Mouse (Mus musculus): ENCODE results near the gene Gm28048. TPM values are rescaled to one million over a fixed set of nuclear protein-coding genes. Genes with fewer than 3 reads are reported as not detected.

The Gm28048 gene
- polyA plus RNA-seq, 2 experiments from 2014 or later = 32.8 to 42.2 TPM

DNA sequence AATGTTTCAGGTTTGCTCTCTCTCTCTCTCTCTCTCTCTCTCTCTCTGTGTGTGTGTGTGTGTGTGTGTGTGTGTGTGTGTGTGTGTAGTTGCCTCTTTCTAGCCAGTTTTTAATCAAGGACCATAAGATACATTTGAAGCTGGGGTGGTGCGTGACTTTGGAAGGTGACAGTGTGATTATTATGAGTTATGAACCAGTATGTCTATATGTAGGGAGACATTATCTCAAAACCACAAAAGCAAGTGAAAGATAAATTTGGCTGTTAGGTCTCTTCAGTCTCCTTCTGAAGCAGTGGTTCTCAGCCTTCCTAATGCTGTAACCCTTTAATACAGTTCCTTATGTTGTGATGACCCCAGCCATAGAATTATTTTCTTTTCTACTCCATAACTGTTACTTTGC lies 96.5 kb downstream of the Gm28048 start:
- no peak for ATAC-seq

DNA sequence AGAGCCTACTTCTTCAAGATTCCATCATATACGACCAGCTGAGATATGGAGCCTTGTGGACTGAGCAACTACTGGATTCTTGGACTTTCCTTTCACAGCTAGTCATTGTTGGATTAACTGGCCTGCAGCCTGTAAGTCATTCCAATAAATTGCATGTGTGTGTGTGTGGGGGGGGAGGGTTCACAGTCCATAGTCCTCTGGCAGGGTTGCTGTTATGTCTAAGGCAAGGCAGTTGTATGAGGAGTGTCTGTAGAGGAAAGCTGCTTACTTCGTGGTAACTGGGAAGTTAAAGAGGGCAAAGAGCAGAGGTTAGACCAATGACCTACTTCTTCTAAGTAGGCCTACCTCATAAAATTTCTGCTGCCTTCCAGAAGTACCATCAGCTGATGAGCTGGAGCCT lies 98.2 kb downstream of the Gm28048 start:
- ATAC-seq = no peak

- ATAC-seq = peak; percentile 63
These were observed 99.0 kb downstream of the Gm28048 start for GRCm38 (mm10) chr11:22882926-22883325.

DNA sequence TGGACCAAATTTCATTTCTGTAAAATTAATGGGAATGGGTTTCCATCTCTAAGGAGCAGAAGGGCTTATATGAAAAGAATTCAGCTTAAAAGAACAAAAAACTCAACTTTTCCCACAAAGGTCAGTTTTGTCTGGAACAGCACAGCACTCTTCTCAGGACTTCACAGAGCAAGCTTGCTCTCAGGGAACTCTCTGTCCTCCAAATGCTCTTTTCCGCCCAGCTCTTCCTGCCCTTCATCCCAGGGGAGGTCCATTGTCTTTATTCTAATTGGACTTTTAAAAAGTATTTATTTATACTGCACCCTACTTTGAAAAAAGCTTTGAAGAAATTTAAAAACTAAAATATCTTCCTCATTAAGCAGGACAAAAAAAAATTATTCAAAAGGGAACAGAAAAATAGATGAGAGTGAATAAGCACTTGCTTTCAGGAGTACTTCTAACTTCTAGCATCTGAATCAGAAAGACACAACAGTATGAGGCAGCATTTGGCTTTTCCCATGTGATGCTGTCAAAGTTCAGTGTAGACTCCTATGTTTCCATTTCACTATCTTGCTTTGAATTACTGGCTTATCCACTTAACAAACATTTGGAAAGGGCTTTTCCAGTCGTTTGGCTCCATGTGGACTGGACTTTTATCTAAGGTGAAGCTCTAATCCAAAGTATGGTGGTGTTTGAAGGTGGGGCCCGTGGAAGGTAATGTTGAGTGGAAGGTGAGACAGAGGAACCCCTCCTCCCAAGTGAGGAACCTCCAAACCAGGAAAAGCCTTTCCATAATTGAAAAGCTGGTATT lies 101.3 kb downstream of the Gm28048 start:
- no peak for ATAC-seq

- no peak for ATAC-seq
These were observed 102.2 kb downstream of the Gm28048 start for GRCm38 (mm10) chr11:22879645-22880044.

DNA sequence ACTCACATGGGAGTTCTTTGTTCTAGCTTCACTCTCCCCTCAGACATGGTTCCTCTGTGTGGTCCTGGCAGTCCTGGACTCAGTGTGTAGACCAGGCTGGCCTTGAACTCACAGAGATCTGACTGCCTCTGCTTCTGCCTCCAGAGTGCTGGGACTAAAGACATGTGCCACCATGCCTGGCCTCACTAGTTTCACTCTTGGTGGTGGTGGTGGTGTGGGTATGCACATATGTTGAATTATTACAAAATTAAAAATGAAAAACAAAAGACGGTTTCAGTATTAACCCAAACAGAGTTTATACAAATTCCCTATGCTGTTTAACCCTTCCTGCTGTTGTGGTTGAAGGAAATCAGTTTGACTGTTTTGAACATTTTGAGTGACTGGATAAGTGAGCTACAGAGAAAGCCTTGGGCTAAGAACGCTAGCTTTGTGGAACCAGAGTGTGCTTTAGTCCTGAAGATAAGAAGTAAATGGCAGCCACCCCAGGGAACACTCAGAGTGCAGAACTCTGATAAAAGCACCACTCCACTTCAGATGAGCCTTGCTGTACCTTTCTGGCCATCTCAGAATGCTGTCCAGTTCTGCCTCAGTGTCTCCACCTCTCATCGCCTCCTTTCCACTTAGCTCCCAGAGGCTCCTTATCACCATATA lies 105.1 kb downstream of the Gm28048 start:
- no peak for ATAC-seq

DNA sequence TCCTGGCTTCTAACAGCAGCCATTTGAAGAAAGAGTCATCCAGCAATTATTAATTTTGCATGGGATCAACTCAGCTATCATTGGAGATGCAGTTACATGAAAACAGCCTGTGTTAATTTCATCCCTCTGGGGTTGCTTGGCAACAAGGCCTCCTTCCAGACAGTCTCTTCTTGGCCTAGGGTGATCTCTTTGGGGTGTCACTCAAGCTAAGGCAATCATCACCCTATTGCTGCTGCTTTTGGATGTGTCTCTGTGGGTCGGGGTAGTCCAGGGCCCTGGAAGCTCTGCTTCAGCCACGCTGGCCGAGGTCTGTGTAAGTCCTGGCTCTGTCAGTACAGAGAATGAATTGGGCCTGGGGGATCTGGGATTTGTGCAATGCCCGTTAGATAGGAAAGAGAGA lies 106.6 kb downstream of the Gm28048 start:
- no peak for ATAC-seq

DNA sequence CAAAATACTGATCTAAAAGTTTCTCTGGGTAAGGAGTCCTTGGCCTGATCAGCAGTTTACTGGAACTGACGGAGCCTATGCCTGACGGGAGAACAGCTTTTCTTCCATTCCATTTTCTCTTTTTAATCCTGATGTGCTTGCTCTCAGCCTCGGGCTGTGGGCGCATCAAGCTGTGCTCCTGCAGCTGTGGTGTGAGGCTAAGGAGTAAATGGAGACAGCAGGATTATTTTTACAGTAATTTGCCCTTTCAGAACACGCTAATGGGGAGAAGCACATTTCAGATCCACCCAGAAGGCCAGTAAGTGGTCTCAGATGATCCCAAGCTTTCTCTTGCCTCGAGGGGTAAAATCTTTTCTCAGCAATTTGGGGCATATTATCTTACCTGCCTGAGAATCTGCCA lies 107.1 kb downstream of the Gm28048 start:
- no peak for ATAC-seq

- no peak for ATAC-seq
These were observed 108.5 kb downstream of the Gm28048 start for GRCm38 (mm10) chr11:22873383-22873782.

GRCm38 (mm10) chr11:22872307-22872680 lies 109.6 kb downstream of the Gm28048 start:
- ATAC-seq = peak; percentile 27

- ATAC-seq = peak; percentile 72
These were observed 110.1 kb downstream of the Gm28048 start for GRCm38 (mm10) chr11:22871628-22872306.

GRCm38 (mm10) chr11:22868582-22868981 lies 113.3 kb downstream of the Gm28048 start:
- no peak for ATAC-seq

GRCm38 (mm10) chr11:22867691-22868090 lies 114.2 kb downstream of the Gm28048 start:
- no peak for ATAC-seq

DNA sequence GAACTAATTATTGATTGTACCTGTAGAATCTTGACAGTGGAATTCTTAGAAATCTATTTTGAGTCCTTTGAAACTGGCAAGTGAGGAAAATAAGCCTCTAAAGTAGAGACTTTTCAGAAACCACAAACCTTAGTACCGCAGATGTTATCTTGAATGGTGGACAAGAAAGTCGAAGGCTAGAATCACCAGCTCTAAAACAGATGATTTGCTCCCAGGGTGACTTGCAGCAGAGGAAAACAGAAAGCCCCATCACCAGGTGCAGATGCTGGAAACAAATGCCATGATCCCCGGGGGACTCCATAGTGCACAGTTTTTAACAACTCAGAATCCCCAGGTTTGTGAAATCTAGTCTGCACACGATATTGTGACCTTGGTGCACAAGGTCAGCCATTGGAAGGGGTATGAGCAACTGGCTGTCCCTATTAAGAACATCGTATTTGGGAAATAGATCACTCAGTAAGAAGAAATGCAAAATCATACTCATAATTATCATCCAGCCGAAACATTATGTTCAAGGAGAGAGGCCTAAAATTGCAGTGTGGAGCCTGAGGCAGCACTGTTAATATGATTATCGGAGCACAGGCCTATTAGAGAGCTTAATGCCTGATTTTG lies 116.1 kb downstream of the Gm28048 start:
- peak; percentile 53 for ATAC-seq

- ATAC-seq = no peak
These were observed 117.4 kb downstream of the Gm28048 start for GRCm38 (mm10) chr11:22864305-22865060.

GRCm38 (mm10) chr11:22863581-22863980 lies 118.3 kb downstream of the Gm28048 start:
- ATAC-seq = no peak

DNA sequence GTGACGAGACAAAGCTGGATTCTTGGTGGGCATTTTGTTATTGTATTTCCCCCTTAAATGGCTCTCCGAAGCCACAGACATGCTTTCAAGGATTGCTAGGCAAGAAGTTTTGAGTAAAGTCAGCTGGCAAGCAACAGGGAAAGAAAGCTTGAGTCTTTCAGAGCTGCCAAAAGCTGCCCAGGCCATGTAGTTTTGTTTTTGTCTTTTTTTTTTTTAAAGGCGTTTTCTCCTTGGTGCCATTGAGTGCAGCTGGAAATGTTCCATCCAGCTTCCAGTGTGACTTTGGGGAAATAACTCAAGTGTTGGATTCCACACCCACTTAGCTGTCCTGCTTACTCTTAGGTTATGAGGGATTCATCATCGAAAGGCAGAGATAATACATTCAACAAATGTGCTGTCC lies 120.6 kb downstream of the Gm28048 start:
- ATAC-seq = no peak

- ATAC-seq = peak; percentile 37
These were observed 121.3 kb downstream of the Gm28048 start, which contains the start of gene B3gnt2 for GRCm38 (mm10) chr11:22860335-22861227. B3gnt2 (minus strand) TSS chr11:22860961.

DNA sequence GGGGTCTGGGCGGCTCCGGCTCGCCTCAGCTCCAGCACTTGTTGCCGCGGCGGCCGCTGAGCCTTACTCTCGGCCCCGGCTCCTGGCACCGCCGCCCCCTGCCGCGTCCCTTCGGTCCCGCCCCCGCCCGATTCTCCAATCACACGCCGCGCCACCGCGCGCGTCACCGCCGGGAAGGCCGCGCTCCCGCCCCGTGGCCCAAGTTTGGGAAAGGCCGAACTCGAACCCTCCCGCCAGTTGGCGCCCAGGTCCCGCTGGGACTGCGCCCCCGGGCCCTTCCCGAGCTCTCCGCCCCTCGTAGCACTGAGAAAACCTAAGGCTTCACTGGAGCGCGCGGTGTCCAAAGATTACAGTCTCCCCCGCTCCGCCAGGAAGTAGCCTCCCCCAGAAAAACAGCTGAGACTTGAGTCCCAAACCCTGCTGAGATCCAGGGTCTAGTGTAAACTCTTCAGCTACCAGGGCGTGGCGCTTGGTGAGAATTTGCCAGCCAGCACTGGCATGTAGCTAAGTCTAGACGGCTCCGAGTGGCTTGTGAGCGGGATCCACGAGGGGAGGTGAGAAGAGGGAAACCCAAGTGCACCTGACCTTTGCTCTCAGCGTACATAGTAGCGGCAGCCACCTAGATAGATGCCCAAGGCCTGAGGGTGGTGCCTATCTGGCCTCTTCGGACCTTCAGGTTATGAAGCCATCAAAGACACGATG lies 122.1 kb downstream of the Gm28048 start:
- peak; percentile 63 for ATAC-seq

DNA sequence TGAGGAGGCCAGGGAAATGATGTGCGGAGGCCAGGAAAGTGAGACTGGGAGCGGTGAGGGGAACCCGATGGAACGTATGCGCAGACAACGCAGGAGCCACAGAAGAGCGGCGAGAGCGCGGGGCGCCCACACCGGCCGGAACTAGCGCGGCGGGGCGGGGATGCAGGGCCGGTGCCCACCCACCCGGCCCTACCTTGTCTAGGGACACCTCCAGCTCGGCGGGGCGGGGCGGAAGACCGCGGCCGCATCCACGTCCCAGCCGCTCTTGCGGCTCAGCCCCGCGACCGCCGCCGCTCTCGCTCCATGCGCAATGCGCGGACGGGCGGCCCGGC lies 122.6 kb downstream of the Gm28048 start:
- ATAC-seq = peak; percentile 5

Data from activated CD4-positive, CD25-positive, alpha-beta regulatory T cell, adult 4 months (primary cell).